Mouse (Mus musculus) heart, postnatal 14 days (tissue): ENCODE results near the gene Ptprm. TPM values are rescaled to one million over a fixed set of nuclear protein-coding genes. Genes with fewer than 3 reads are reported as not detected.
A peak's percentile ranks its signal among the peaks of the same experiment; 100 is the strongest.

ENCODE experiments used
- DNase-seq, 2 experiments: peaks; one replicate each; pipeline ENCODE4 v3.0.0; 2021 to 2022
- intact Hi-C: fragments of 180-260 bp; cut with DNase I; formaldehyde crosslinking; loops from one replicate; pipeline ENCODE4 v1.15.1; 2025
- total RNA-seq, 2 experiments: library from RNA; stranded (reverse); gene quantifications; 2 replicates each; pipeline ENCODE4 v1.2.3; 2021

Gene Ptprm
- total RNA-seq, 2 experiments from 2014 or later, result 100 to 104 TPM

DNA sequence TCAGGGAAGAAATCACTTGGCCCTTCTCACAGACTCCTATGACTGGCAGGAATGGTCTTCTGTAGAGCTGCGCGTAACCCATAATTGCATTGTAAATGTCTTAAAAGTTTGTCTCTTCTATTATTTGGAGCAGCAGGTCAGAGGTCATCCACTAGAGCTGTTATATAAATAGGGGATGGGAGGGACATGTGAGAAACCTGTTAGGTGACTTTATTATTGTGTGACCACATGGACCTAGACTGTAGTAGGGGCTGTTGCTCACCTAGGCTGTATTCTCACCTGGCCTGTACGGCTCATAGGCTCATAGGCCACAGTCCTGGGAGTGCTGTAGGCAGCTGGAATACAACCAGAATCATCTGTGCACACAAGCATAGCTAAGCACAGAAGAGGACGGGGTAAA lies 645.5 kb downstream of the Ptprm start:
- intact Hi-C loops, result no loop called here
- no peak for DNase-seq

DNA sequence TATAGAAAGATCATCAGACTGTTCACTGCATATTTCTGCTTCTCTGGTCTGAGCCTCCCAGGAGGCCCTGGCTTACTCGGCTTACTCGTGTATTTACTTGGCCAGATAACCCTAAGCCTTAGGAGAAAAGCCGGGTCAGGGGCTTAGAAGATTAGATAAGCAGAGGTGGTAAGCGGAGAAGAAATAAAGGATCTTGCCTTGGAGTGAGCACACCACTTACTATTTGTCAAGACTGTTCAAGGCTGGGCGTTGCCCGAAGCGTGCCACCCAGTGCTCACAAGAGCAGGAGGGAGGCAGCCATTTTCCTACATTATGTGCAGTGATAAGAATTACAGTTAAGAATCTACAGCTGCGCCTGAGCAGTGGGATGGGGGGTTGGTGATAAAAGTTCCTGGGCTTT lies 646.6 kb downstream of the Ptprm start:
- intact Hi-C loops, result no loop called here
- DNase-seq, result no peak

GRCm38 (mm10) chr17:66701358-66702184 lies 652.7 kb downstream of the Ptprm start:
- DNase-seq, result no peak
- intact Hi-C loops, result no loop called here

DNA sequence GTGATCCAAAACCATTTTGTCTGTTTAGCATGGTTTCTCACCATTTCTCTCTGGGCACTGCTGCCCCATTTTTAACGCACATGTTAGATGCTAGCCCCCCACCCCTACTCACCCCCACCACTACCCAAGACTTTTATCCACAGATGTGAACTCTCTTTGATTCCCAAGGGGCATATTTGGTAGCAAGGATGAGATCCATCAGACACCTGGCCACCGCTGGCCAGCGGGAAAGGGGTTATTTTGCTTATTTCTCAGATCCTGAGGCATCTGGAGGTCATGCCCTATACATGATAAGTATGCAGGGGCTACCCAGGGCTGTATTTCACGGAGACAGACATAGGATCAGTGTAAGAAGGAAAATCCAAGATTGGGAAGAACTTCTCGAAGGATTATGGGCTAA lies 654.4 kb downstream of the Ptprm start:
- intact Hi-C loops, result no loop called here
- no peak for DNase-seq

DNA sequence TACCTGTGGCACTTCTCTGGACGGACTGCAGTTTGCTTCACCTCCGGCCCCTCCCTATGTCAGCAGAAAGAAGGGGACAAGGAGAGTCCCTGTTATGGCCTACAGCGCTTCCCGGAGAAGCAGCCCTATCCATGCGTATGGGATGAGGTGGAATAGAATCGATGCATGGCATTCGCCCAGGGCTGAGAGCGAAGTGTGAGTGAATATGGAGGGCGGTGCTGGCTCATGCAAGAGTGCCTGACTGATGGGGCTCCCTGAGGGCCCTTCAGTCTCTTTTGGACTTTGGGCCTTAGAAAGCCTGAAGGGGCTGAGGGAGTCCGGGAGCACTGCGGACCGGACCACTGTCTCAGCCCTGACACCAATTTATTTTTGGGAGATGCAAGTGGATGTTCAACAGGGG lies 656.6 kb downstream of the Ptprm start:
- intact Hi-C loops, result no loop called here
- no peak for DNase-seq

GRCm38 (mm10) chr17:66696531-66697172 lies 657.6 kb downstream of the Ptprm start:
- intact Hi-C loops, result no loop called here

GRCm38 (mm10) chr17:66694326-66694725 lies 659.9 kb downstream of the Ptprm start:
- DNase-seq, result no peak
- intact Hi-C loops, result no loop called here

More at GRCm38 (mm10) chr17:66696531-66697172, 657.6 kb downstream of the Ptprm start:
- DNase-seq, result no peak

GRCm38 (mm10) chr17:66693676-66694304 lies 660.5 kb downstream of the Ptprm start:
- intact Hi-C loops, result no loop called here
- no peak for DNase-seq

GRCm38 (mm10) chr17:66692941-66693675 lies 661.1 kb downstream of the Ptprm start:
- DNase-seq, result no peak
- intact Hi-C loops, result no loop called here

- DNase-seq, result no peak
- intact Hi-C loops, result loop anchor here (10.0 kb wide), 1 partner anchor 667 kb away; the partner anchor contains the start of gene Ptprm
These were observed 666.1 kb downstream of the Ptprm start for GRCm38 (mm10) chr17:66688179-66688578.

- intact Hi-C loops, result loop anchor here (10.0 kb wide), 1 partner anchor 667 kb away; the partner anchor contains the start of gene Ptprm
These were observed 666.7 kb downstream of the Ptprm start for GRCm38 (mm10) chr17:66687543-66687942.

GRCm38 (mm10) chr17:66686701-66687489 lies 667.4 kb downstream of the Ptprm start:
- DNase-seq, result no peak
- intact Hi-C loops, result loop anchor here (10.0 kb wide), 1 partner anchor 668 kb away; the partner anchor contains the start of gene Ptprm

More at GRCm38 (mm10) chr17:66687543-66687942, 666.7 kb downstream of the Ptprm start:
- DNase-seq, result no peak

DNA sequence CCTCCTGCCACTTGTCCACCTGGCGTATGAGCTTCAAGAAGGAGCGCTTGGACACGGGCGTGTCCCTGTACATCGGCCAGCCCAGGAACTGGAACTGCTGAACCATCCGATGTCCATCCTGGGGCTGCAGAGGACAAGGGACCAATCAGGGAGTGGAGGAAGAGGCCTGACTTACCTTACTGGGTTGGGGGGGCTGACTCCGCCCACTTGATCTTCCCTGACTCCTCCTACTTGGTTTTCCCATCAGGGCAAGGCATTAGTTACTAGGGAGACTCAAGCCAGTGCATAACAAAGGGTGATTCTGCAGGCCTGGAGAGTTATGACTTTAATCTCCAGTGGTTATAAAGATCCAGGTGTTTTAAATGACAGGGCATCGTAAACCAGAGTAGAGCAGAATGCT lies 670.8 kb downstream of the Ptprm start:
- DNase-seq, result no peak
- intact Hi-C loops, result loop anchor here (5.0 to 10.0 kb wide), 2 partner anchors 671 to 984 kb away; partner anchors contain the start of gene Ptprm

GRCm38 (mm10) chr17:66680662-66681061 lies 673.6 kb downstream of the Ptprm start:
- DNase-seq, result peak; percentile 70 to 75
- intact Hi-C loops, result loop anchor here (2.0 to 10.0 kb wide), 4 partner anchors 74 to 987 kb away; partner anchors contain the start of gene Ptprm

- no peak for DNase-seq
- intact Hi-C loops, result loop anchor here (5.0 kb wide), 1 partner anchor 913 kb away; no protein-coding TSS in a partner anchor
These were observed 679.6 kb downstream of the Ptprm start for GRCm38 (mm10) chr17:66674667-66675066.

DNA sequence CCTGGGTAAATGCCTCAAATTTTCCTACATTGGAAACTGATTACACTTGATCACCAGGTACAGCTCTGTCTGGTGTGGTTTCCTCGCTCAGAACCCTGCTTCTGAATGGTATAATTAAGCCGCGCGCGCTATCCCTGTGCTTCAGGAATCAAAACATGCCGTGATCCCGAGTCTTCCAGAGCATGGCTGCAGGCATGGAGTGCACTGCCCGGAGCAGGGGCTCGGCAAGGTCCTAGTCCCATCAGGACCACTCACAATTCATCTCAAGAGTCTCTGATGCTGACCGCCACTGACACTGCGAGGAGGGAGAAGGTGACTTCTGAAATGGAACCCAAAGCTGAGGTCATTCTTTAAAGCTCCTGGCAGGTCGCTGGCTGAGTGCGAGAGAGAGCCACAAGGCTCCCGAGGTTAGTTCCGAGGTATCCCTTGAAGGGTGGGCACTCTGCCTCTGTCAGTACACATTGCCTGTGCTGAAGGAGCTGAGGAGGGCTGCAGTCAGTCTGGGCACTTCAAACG lies 682.5 kb downstream of the Ptprm start:
- DNase-seq, result no peak
- intact Hi-C loops, result no loop called here

DNA sequence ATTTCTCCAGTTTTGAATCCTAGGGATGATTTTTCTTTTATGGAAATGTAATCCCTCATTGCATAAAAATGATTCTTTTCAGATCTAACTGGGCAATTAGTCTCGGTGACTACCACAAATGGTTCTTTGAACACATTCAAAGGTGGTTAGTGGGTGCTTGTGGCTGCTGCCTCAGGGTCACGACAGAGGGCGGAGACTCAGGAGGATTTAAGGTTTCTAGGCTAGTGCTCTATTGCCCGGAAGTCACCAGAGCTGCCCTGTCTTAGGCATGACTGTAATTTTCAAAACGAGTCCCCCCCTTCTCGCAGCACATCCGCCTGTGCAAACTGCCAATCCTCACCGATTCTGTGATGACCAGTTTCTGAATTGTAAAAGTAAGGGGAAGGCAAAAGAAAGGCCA lies 683.0 kb downstream of the Ptprm start:
- intact Hi-C loops, result no loop called here
- DNase-seq, result no peak

- intact Hi-C loops, result no loop called here
- DNase-seq, result no peak
These were observed 688.5 kb downstream of the Ptprm start for GRCm38 (mm10) chr17:66665791-66666190.

GRCm38 (mm10) chr17:66665201-66665756 lies 689.0 kb downstream of the Ptprm start:
- no peak for DNase-seq
- intact Hi-C loops, result no loop called here
